Mouse (Mus musculus): ENCODE results near the gene Rbm15b. TPM values are rescaled to one million over a fixed set of nuclear protein-coding genes. Genes with fewer than 3 reads are reported as not detected.

The Rbm15b gene
- polyA plus RNA-seq, 1 experiment: 11.8 TPM

- Histone ChIP-seq H3K27ac (replicated peaks; ENCODE audit: low read depth, low read length) (peak overlapping the region; percentile 41), H3K4me3 (ENCODE audit: insufficient read depth, low read depth, low read length) (peak overlapping the region; percentile 94), H3K4me1 (ENCODE audit: control insufficient read depth, insufficient read depth, insufficient read length, low read length) (no peaks in the 10 kb centered on the region)
Measured at GRCm38 (mm10) chr9:106891341-106891741, 4.1 kb upstream of the Rbm15b start.

GRCm38 (mm10) chr9:106890496-106891240, 3.4 kb upstream of the Rbm15b start:
- Histone ChIP-seq H3K27ac (replicated peaks; ENCODE audit: low read depth, low read length) (0 out of 2 replicates have a peak overlapping the region, but pooled peaks have one; percentile 35), H3K4me3 (ENCODE audit: insufficient read depth, low read depth, low read length) (peak overlapping the region; percentile 94), H3K4me1 (ENCODE audit: control insufficient read depth, insufficient read depth, insufficient read length, low read length) (peaks cover 2% of the 10 kb centered on the region)

GRCm38 (mm10) chr9:106889321-106889720, 2.1 kb upstream of the Rbm15b start:
- H3K27ac ChIP-seq (replicated peaks; ENCODE audit: low read depth, low read length): no peak overlapping the region
- H3K4me3 ChIP-seq (ENCODE audit: insufficient read depth, low read depth, low read length): no peak overlapping the region
- H3K4me1 ChIP-seq (ENCODE audit: control insufficient read depth, insufficient read depth, insufficient read length, low read length): peaks cover 11% of the 10 kb centered on the region

- no peak overlapping the region for H3K4me3 ChIP-seq (ENCODE audit: insufficient read depth, low read depth, low read length)
- no peak overlapping the region for H3K27ac ChIP-seq (replicated peaks; ENCODE audit: low read depth, low read length)
- H3K4me1 ChIP-seq (ENCODE audit: control insufficient read depth, insufficient read depth, insufficient read length, low read length): peaks cover 11% of the 10 kb centered on the region
Measured at GRCm38 (mm10) chr9:106888346-106888745, 1.1 kb upstream of the Rbm15b start.

- H3K4me3 ChIP-seq (ENCODE audit: insufficient read depth, low read depth, low read length): peak overlapping the region; percentile 78
- H3K4me1 ChIP-seq (ENCODE audit: control insufficient read depth, insufficient read depth, insufficient read length, low read length): peaks cover 11% of the 10 kb centered on the region
- no peak overlapping the region for H3K27ac ChIP-seq (replicated peaks; ENCODE audit: low read depth, low read length)
Measured at GRCm38 (mm10) chr9:106885901-106886731, 1.1 kb downstream of the Rbm15b start.

- Histone ChIP-seq H3K4me1 (ENCODE audit: control insufficient read depth, insufficient read depth, insufficient read length, low read length) (peaks cover 11% of the 10 kb centered on the region), H3K27ac (replicated peaks; ENCODE audit: low read depth, low read length) (no peak overlapping the region), H3K4me3 (ENCODE audit: insufficient read depth, low read depth, low read length) (peak overlapping the region; percentile 78)
Measured at GRCm38 (mm10) chr9:106884996-106885900, 2.0 kb downstream of the Rbm15b start.

GRCm38 (mm10) chr9:106884306-106884705, 2.9 kb downstream of the Rbm15b start:
- H3K4me1 ChIP-seq (ENCODE audit: control insufficient read depth, insufficient read depth, insufficient read length, low read length): peaks cover 11% of the 10 kb centered on the region
- H3K4me3 ChIP-seq (ENCODE audit: insufficient read depth, low read depth, low read length): no peak overlapping the region
- no peak overlapping the region for H3K27ac ChIP-seq (replicated peaks; ENCODE audit: low read depth, low read length)

GRCm38 (mm10) chr9:106883085-106883484, 4.1 kb downstream of the Rbm15b start:
- no peak overlapping the region for H3K4me3 ChIP-seq (ENCODE audit: insufficient read depth, low read depth, low read length)
- H3K4me1 ChIP-seq (ENCODE audit: control insufficient read depth, insufficient read depth, insufficient read length, low read length): peaks cover 11% of the 10 kb centered on the region
- no peak overlapping the region for H3K27ac ChIP-seq (replicated peaks; ENCODE audit: low read depth, low read length)

GRCm38 (mm10) chr9:106882176-106882575, 5.1 kb downstream of the Rbm15b start:
- Histone ChIP-seq H3K27ac (replicated peaks; ENCODE audit: low read depth, low read length) (no peak overlapping the region), H3K4me1 (ENCODE audit: control insufficient read depth, insufficient read depth, insufficient read length, low read length) (peaks cover 11% of the 10 kb centered on the region)

GRCm38 (mm10) chr9:106881071-106881755, 6.0 kb downstream of the Rbm15b start:
- Histone ChIP-seq H3K27ac (replicated peaks; ENCODE audit: low read depth, low read length) (no peak overlapping the region), H3K4me3 (ENCODE audit: insufficient read depth, low read depth, low read length) (no peak overlapping the region), H3K4me1 (ENCODE audit: control insufficient read depth, insufficient read depth, insufficient read length, low read length) (peaks cover 11% of the 10 kb centered on the region)

More at GRCm38 (mm10) chr9:106882176-106882575, 5.1 kb downstream of the Rbm15b start:
- no peak overlapping the region for H3K4me3 ChIP-seq (ENCODE audit: insufficient read depth, low read depth, low read length)

- no peaks in the 10 kb centered on the region for H3K4me1 ChIP-seq (ENCODE audit: control insufficient read depth, insufficient read depth, insufficient read length, low read length)
- no peak overlapping the region for H3K4me3 ChIP-seq (ENCODE audit: insufficient read depth, low read depth, low read length)
- H3K27ac ChIP-seq (replicated peaks; ENCODE audit: low read depth, low read length): no peak overlapping the region
Measured at GRCm38 (mm10) chr9:106879471-106879870, 7.8 kb downstream of the Rbm15b start.

- Histone ChIP-seq H3K4me3 (ENCODE audit: insufficient read depth, low read depth, low read length) (no peak overlapping the region), H3K27ac (replicated peaks; ENCODE audit: low read depth, low read length) (no peak overlapping the region), H3K4me1 (ENCODE audit: control insufficient read depth, insufficient read depth, insufficient read length, low read length) (no peaks in the 10 kb centered on the region)
Measured at GRCm38 (mm10) chr9:106876666-106877065, 10.6 kb downstream of the Rbm15b start.

- Histone ChIP-seq H3K4me3 (ENCODE audit: insufficient read depth, low read depth, low read length) (no peak overlapping the region), H3K27ac (replicated peaks; ENCODE audit: low read depth, low read length) (no peak overlapping the region), H3K4me1 (ENCODE audit: control insufficient read depth, insufficient read depth, insufficient read length, low read length) (no peaks in the 10 kb centered on the region)
Measured at GRCm38 (mm10) chr9:106874216-106874615, 13.0 kb downstream of the Rbm15b start.

- Histone ChIP-seq H3K4me3 (ENCODE audit: insufficient read depth, low read depth, low read length) (no peak overlapping the region), H3K27ac (replicated peaks; ENCODE audit: low read depth, low read length) (no peak overlapping the region), H3K4me1 (ENCODE audit: control insufficient read depth, insufficient read depth, insufficient read length, low read length) (no peaks in the 10 kb centered on the region)
Measured at GRCm38 (mm10) chr9:106858036-106858435, 29.2 kb downstream of the Rbm15b start.

Measured in brown adipose tissue, adult 24 weeks (tissue).